ENCODE assay signal across 30 mouse cellular contexts in genomic region chr2:121943364-121943763, GRCm38 (mm10). TPM values are rescaled to one million over a fixed set of nuclear protein-coding genes. Genes with fewer than 3 reads are reported as not detected.
"Had no signal": no experiment of that assay in that cellular context is flagged by ENCODE, and none has a peak within 500 bp of the region (broad histone marks: within the 10 kb centered on the region; RNA-seq: fewer than 3 reads in every experiment).

No protein-coding gene starts in this region.

- H3K27ac ChIP-seq: embryonic facial prominence, embryonic 10.5 days; embryonic facial prominence, embryonic 12.5 days; embryonic facial prominence, embryonic 13.5 days; embryonic facial prominence, embryonic 15.5 days; forebrain, embryonic 10.5 days; forebrain, embryonic 12.5 days; forebrain, embryonic 13.5 days; forebrain, embryonic 15.5 days; gastrocnemius, adult 2 months; heart, adult 2 months had no signal

- H3K4me3 ChIP-seq: embryonic facial prominence, embryonic 10.5 days; embryonic facial prominence, embryonic 12.5 days; embryonic facial prominence, embryonic 13.5 days; embryonic facial prominence, embryonic 15.5 days; erythroblast, embryonic 14.5 days; forebrain, embryonic 10.5 days; forebrain, embryonic 12.5 days; forebrain, embryonic 13.5 days; forebrain, embryonic 15.5 days; gastrocnemius, adult 2 months; heart, adult 2 months had no signal

- H3K9me3 ChIP-seq: embryonic facial prominence, embryonic 10.5 days; embryonic facial prominence, embryonic 12.5 days; embryonic facial prominence, embryonic 13.5 days; embryonic facial prominence, embryonic 15.5 days; forebrain, embryonic 10.5 days; forebrain, embryonic 12.5 days; forebrain, embryonic 13.5 days; forebrain, embryonic 15.5 days had no signal

- H3K9ac ChIP-seq: embryonic facial prominence, embryonic 12.5 days; embryonic facial prominence, embryonic 13.5 days; embryonic facial prominence, embryonic 15.5 days; forebrain, embryonic 12.5 days; forebrain, embryonic 13.5 days; forebrain, embryonic 15.5 days; forebrain, postnatal 0 days had no signal

- H3K4me1 ChIP-seq: embryonic facial prominence, embryonic 10.5 days; embryonic facial prominence, embryonic 12.5 days; embryonic facial prominence, embryonic 13.5 days; embryonic facial prominence, embryonic 15.5 days; forebrain, embryonic 10.5 days; forebrain, embryonic 12.5 days; forebrain, embryonic 13.5 days; forebrain, embryonic 15.5 days had no signal

- H3K4me2 ChIP-seq: embryonic facial prominence, embryonic 12.5 days; embryonic facial prominence, embryonic 13.5 days; embryonic facial prominence, embryonic 15.5 days; forebrain, embryonic 12.5 days; forebrain, embryonic 13.5 days; forebrain, embryonic 15.5 days had no signal

- H3K27me3 ChIP-seq: embryonic facial prominence, embryonic 12.5 days; embryonic facial prominence, embryonic 13.5 days; embryonic facial prominence, embryonic 15.5 days; forebrain, embryonic 12.5 days; forebrain, embryonic 13.5 days; forebrain, embryonic 15.5 days had no signal

- DNase-seq: cerebellum, adult 8-10 months; cerebellum, adult 9-10 months; cerebellum, adult 9-11 months; cerebellum, postnatal 10 days; cerebellum, postnatal 14 days; cerebellum, postnatal 25 days; cerebellum, postnatal 36 days; embryo, embryonic 11 days; forebrain, postnatal 0 days; gastrocnemius, adult 2 months; gastrocnemius, postnatal 10 days; gastrocnemius, postnatal 14 days; gastrocnemius, postnatal 25 days; gastrocnemius, postnatal 36 days; heart, adult 18-20 months; heart, adult 2 months had no signal

- H3K36me3 ChIP-seq: embryonic facial prominence, embryonic 10.5 days; embryonic facial prominence, embryonic 12.5 days; embryonic facial prominence, embryonic 13.5 days; embryonic facial prominence, embryonic 15.5 days; forebrain, embryonic 10.5 days; forebrain, embryonic 12.5 days; forebrain, embryonic 15.5 days had no signal

RNA-seq across cellular contexts. Expression of gene Mageb3, which starts 12.5 kb away (rescaled TPM):
- total RNA-seq: gastrocnemius, adult 18-20 months; gastrocnemius, adult 2 months; gastrocnemius, adult 8-10 months; gastrocnemius, postnatal 36 days; granulocyte monocyte progenitor cell, adult 5-6 weeks; heart, adult 18-20 months; heart, adult 2 months; heart, adult 8-10 months had no signal
- polyA plus RNA-seq: erythroblast, embryonic 14.5 days; gonadal fat pad, adult 2 months; heart, adult 2 months had no signal
